Mouse (Mus musculus) forebrain, postnatal 0 days (tissue): Measurements from ENCODE around the gene Atp2b2. TPM values are rescaled to one million over a fixed set of nuclear protein-coding genes. Genes with fewer than 3 reads are reported as not detected.

Experiments used
- ATAC-seq: fragments of 200-750 bp; cut with Nextera tagmentation; 2 replicates; pipeline ENCODE4 v1.8.0; 2017; ENCODE audit warnings: mild to moderate bottlenecking, moderate library complexity
- DNase-seq: peaks from one replicate; pipeline ENCODE4 v3.0.0-alpha.2; 2015
- H3K27ac ChIP-seq: fragments of 300-500 bp; sonication (generic); 2 replicates; pipeline ENCODE4 v1.5.1; 2014; ENCODE audit warnings: low read depth, mild to moderate bottlenecking, antibody characterized with exemption, low read length, moderate library complexity, mixed read lengths
- H3K27me3 ChIP-seq: fragments of 300-500 bp; sonication (generic); 2 replicates; pipeline ENCODE4 v1.6.1; 2014; ENCODE audit warnings: mild to moderate bottlenecking, low read length, mixed read lengths; ENCODE audit not compliant: insufficient read depth
- H3K36me3 ChIP-seq: fragments of 300-500 bp; sonication (generic); 2 replicates; pipeline ENCODE4 v1.6.1; 2014; ENCODE audit warnings: mild to moderate bottlenecking, moderate library complexity; ENCODE audit not compliant: insufficient read depth
- H3K4me1 ChIP-seq: fragments of 300-500 bp; sonication (generic); 2 replicates; pipeline ENCODE4 v1.6.1; 2014; ENCODE audit warnings: antibody characterized with exemption; ENCODE audit not compliant: insufficient read depth
- H3K4me2 ChIP-seq: fragments of 300-500 bp; sonication (generic); 2 replicates; pipeline ENCODE4 v1.6.1; 2014; ENCODE audit warnings: low read depth, mild to moderate bottlenecking, moderate library complexity
- H3K4me3 ChIP-seq: fragments of 300-500 bp; sonication (generic); 2 replicates; pipeline ENCODE4 v1.5.1; 2014; ENCODE audit warnings: low read depth, low read length, mixed read lengths
- H3K9ac ChIP-seq: fragments of 300-500 bp; sonication (generic); 2 replicates; pipeline ENCODE4 v1.6.1; 2014; ENCODE audit warnings: mild to moderate bottlenecking
- H3K9me3 ChIP-seq: fragments of 300-500 bp; sonication (generic); 2 replicates; pipeline ENCODE4 v1.6.1; 2016; ENCODE audit warnings: low read length
- CTCF ChIP-seq: sonication (generic); IDR thresholded peaks from 2 replicates; pipeline ENCODE4 v1.5.1; 2016; ENCODE audit warnings: antibody characterized with exemption, control low read depth, low read depth
- WGBS: fragments of 180-500 bp; shearing (Covaris S2); extraction: QIAGEN DNeasy Blood & Tissue Kit; methylation state at CpG from one replicate; pipeline ENCODE4 v1.1.7; 2014; 5-methylcytosine and 5-hydroxymethylcytosine counted together
- polyA plus RNA-seq: library from polyadenylated mRNA; unstranded; fragments of >200 nt; fragmentation: Nextera tagmentation; extraction: Ambion mirVana; gene quantifications from 2 replicates; pipeline ENCODE4 v1.2.1, GENCODE M21; 2015
- total RNA-seq: library from RNA; depleted of rRNA; stranded (reverse); fragments of >200 nt; gene quantifications from 2 replicates; pipeline ENCODE4 v1.2.3, GENCODE M21; 2014

The Atp2b2 gene
- total and polyA plus RNA-seq, 2 experiments from 2014 or later: 37.8 to 65.1 TPM

DNA sequence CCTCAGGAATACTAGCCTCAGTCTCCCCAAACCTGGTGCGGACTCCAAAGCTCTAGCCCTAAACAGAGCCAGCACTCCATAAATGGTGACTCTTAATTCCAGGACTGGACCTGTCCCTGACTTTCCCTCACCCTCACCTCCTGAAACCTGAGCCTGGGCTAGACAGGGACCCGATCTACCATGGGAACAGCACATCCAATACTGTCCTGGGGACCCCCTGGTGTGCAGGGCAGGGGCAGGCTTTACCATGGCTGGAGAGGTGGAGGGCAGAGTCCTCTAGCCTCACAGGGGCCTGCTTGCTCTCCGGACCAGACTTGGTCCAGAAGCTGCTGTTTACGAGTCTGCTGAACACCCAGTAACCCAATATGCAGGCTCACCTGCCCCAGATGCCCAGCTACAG is 179.5 kb downstream of the Atp2b2 start:
- WGBS: 81% methylated on average over 4 of the region's 4 CpGs
- H3K36me3 ChIP-seq: 0 out of 2 replicates have a peak, but pooled peaks cover 4% of the 10 kb centered on the region
- no peak for ATAC-seq
- no peak overlapping the region for H3K9ac ChIP-seq
- no peak for TF ChIP-seq CTCF
- H3K4me1 ChIP-seq: peaks cover 17% of the 10 kb centered on the region
- H3K27me3 ChIP-seq: no peaks in the 10 kb centered on the region
- no peak overlapping the region for H3K27ac ChIP-seq
- no peak overlapping the region for H3K4me3 ChIP-seq
- no peaks in the 10 kb centered on the region for H3K9me3 ChIP-seq
- no peak overlapping the region for H3K4me2 ChIP-seq
- no peak for DNase-seq

DNA sequence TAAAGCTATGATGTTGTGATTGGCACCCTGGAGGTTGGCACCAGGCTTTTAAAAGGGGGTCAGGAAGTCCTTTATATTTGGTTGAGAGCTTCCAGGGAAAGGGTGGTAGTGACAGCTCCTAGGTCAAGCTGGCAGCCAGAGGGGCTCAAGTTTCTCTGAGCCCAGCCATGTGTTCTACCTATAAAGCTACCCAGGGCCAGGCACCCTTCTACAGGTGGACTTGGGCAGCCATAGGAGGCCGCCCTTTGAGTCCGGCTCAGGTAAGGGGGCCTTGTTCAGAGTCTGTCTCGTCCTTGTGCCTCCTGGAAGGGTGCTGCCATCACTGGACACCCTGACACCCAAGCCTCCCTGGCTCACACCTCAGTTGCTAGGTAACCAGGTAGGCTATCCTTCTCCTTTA is 180.5 kb downstream of the Atp2b2 start:
- H3K4me3 ChIP-seq: no peak overlapping the region
- TF ChIP-seq CTCF: no peak
- no peaks in the 10 kb centered on the region for H3K9me3 ChIP-seq
- ATAC-seq: no peak
- peaks cover 27% of the 10 kb centered on the region for H3K4me1 ChIP-seq
- H3K4me2 ChIP-seq: no peak overlapping the region
- no peaks in the 10 kb centered on the region for H3K27me3 ChIP-seq
- no peak overlapping the region for H3K9ac ChIP-seq
- WGBS: 89% methylated on average over 3 of the region's 3 CpGs
- H3K27ac ChIP-seq: 0 out of 2 replicates have a peak overlapping the region, but pooled peaks have one; percentile 21
- 0 out of 2 replicates have a peak, but pooled peaks cover 4% of the 10 kb centered on the region for H3K36me3 ChIP-seq
- DNase-seq: no peak

DNA sequence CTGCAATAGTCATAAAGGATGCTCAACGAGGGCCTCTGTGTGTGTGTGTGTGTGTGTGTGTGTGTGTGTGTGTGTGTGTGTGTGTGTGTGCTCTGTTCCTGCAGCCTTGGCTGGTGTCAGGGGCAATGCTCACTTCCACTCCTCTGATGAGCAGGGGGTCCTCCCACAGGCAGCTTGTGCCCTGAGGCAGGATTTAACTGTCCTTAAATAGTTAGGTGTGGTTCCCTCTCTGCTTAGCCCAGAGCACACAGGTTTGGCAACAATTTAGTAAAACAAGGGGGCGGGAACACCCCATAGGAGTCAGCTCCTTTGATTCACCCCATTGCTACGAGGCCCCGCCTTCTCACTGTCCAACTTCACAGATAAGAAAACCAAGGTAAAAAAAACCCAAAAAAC is 181.0 kb downstream of the Atp2b2 start:
- DNase-seq: no peak
- peaks cover 33% of the 10 kb centered on the region for H3K4me1 ChIP-seq
- no peaks in the 10 kb centered on the region for H3K27me3 ChIP-seq
- WGBS: 57% methylated on average over 4 of the region's 4 CpGs
- ATAC-seq: no peak
- peak overlapping the region; percentile 33; the same call in 1 of the 2 replicates for H3K9ac ChIP-seq
- no peak for TF ChIP-seq CTCF
- no peak overlapping the region for H3K4me3 ChIP-seq
- H3K9me3 ChIP-seq: no peaks in the 10 kb centered on the region
- peak overlapping the region; percentile 71 for H3K27ac ChIP-seq
- H3K4me2 ChIP-seq: no peak overlapping the region
- 0 out of 2 replicates have a peak, but pooled peaks cover 4% of the 10 kb centered on the region for H3K36me3 ChIP-seq

DNA sequence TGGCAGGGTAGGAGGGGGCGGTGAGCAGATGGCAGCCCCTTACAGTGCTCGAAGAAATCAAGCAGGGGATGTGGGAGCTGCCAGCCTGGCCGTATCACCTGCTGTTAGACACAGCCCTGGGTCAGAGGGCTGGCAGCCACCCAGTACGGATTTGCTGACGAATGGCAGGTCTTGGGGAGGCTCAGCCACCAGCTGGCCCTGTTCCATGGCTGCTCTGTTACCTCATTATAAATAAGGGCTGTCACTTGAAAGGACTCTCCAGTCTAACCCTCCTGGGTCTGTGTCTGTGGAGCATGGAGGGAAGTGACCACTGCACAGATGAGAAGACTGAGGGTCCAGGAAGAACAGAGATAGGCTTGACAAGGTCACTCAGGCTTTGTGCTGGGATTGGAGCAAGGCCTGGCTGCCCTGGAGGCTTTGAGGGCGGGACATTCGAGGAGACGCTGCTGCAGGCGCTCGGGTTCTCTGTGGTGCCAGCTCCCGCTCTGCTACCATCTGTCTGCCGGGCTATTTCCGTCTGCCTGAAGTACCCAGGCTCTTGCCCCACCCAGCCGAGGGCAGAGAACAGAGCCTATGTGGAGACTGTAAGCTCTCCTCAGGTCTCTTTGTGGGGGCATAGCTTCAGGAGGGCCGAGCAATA is 181.6 kb downstream of the Atp2b2 start:
- peak overlapping the region; percentile 33; the same call in 1 of the 2 replicates for H3K9ac ChIP-seq
- peak overlapping the region; percentile 71 for H3K27ac ChIP-seq

DNA sequence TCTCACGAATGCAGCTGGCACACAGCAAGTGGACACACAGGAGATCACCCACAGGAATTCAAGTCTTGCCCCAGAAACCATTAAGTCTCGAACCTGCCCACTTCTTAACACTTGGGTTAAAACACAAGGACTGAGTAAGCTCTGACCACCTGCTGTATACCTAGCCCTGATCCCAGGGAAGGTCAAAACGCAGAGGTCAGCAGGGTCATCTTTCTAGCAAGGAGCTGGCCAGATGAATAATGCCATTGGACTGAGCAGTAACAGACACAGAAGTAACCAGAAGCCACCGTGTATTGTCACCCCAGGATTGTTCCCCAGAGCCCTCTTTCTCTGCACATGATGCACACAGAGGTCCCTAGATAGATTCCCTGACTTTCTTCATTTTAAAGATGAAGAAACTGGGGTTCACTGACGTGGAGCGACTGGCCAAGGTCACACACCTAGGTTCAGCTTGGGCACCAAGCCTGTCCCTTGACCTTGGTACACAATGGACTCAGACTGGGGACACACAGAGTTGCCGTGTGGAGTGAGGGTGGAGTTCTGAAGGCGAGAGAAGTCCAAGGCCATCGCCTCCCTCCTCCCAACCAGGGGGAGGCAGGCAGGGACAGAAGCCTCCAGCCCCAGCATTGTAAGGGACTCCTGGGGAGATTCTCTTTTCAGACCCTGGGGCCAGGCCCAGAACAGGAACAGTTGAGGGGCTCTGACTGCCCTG is 182.2 kb downstream of the Atp2b2 start:
- Histone ChIP-seq H3K4me3 (no peak overlapping the region), H3K4me2 (0 out of 2 replicates have a peak overlapping the region, but pooled peaks have one; percentile 2), H3K27ac (peak overlapping the region; percentile 71), H3K36me3 (0 out of 2 replicates have a peak, but pooled peaks cover 4% of the 10 kb centered on the region), H3K4me1 (peaks cover 40% of the 10 kb centered on the region), H3K9ac (no peak overlapping the region), H3K27me3 (no peaks in the 10 kb centered on the region), H3K9me3 (no peaks in the 10 kb centered on the region)
- ATAC-seq (no peak), DNase-seq (no peak)
- no peak for TF ChIP-seq CTCF
- 56% methylated on average over 9 of the region's 9 CpGs for WGBS

More for the DNA sequence above, 181.6 kb downstream of the Atp2b2 start:
- peak; percentile 75 for DNase-seq
- Histone ChIP-seq H3K4me1 (peaks cover 38% of the 10 kb centered on the region), H3K4me3 (no peak overlapping the region), H3K36me3 (0 out of 2 replicates have a peak, but pooled peaks cover 4% of the 10 kb centered on the region), H3K4me2 (0 out of 2 replicates have a peak overlapping the region, but pooled peaks have one; percentile 2), H3K27me3 (no peaks in the 10 kb centered on the region), H3K9me3 (no peaks in the 10 kb centered on the region)
- no peak for TF ChIP-seq CTCF
- ATAC-seq: peak; percentile 47
- whole genome bisulfite sequencing: 26% methylated on average over 15 of the region's 15 CpGs

DNA sequence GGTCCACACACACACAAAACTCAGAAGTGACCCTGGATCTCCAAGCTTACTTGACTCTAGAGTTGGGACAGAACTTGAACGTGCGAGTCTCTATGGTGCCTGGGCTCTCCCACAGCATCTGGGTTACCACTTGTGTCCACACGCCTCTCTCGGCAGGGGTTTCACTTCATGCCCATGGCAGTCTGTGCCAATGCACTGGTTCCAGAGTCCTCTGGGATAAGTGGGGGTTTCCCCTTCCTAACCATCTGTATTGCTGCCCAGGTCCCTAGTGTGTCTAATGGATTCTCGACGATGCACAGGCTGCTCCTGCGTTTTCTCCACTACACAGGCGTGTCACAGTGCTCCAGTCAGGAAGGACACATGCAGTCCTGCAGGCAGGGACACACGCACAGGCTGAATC is 184.1 kb downstream of the Atp2b2 start:
- DNase-seq: no peak
- peaks cover 40% of the 10 kb centered on the region for H3K4me1 ChIP-seq

More for the DNA sequence above, 184.1 kb downstream of the Atp2b2 start:
- TF ChIP-seq CTCF: no peak
- 63% methylated on average over 9 of the region's 9 CpGs for WGBS
- H3K9ac ChIP-seq: no peak overlapping the region
- no peaks in the 10 kb centered on the region for H3K27me3 ChIP-seq
- no peak overlapping the region for H3K4me2 ChIP-seq
- no peak overlapping the region for H3K4me3 ChIP-seq
- no peaks in the 10 kb centered on the region for H3K36me3 ChIP-seq
- H3K27ac ChIP-seq: peak overlapping the region; percentile 81
- H3K9me3 ChIP-seq: no peaks in the 10 kb centered on the region
- no peak for ATAC-seq
